Mouse (Mus musculus): ENCODE measurements at regions not wholly inside any gene's neighbourhood (a gene's known extent, or its start where the extent isn't known, plus 50 kb on each side); places are given as distances from the start of the nearest gene placed in this dataset.

GRCm38 (mm10) chr5:119360351-119360750 is 310.1 kb upstream of the Tbx3 start:
- TF ChIP-seq GATA1 (IDR thresholded peaks at IDR 0.05; ENCODE audit: low read length) (no peak), TAL1 (IDR thresholded peaks at IDR 0.05; ENCODE audit: low read length) (no peak)
